Mouse (Mus musculus) thymus, postnatal 36 days (tissue): ENCODE data around the gene Ap4b1.

Experiments
- DNase-seq, 2 experiments: peaks; one replicate each; pipeline ENCODE4 v3.0.0; 2022; ENCODE audit warnings: mixed read lengths in 2 of 2

Gene Ap4b1

DNA sequence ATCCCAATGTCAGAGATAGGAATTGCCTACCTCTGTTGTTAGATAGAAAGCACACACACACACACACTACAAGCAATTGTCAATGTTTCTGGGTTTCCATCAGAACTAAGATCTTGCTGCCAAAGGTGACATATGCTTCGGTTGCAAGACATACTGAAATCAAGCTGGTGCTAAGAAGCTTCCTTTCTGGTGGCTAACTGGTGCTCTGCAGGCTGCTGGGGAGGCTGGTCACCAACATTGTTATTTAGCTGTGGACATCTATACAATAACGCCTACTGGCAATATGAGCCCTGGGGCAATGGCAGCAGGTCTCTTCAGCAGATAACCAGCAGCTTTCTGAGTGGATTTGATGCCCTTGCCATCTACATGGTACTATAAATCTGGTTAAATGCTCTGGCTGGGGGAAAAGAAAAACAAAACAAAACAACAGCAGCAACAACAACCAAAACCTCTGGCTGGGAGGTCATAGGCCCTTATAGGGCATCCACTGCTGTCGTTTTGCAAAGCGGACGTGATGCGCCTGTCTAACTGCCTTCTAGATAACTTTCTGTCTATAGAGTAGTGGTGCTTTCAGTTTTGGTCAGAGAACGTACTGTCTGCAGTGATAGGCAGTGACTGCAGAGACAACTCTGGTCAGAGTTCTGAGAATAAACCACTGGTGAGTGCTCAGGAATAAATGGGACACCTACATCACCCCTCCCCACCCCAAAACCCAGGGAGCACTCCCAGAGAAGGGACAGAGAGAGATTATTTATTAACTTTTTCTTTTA, 47.9 kb downstream of the Ap4b1 start:
- DNase-seq, result no peak

DNA sequence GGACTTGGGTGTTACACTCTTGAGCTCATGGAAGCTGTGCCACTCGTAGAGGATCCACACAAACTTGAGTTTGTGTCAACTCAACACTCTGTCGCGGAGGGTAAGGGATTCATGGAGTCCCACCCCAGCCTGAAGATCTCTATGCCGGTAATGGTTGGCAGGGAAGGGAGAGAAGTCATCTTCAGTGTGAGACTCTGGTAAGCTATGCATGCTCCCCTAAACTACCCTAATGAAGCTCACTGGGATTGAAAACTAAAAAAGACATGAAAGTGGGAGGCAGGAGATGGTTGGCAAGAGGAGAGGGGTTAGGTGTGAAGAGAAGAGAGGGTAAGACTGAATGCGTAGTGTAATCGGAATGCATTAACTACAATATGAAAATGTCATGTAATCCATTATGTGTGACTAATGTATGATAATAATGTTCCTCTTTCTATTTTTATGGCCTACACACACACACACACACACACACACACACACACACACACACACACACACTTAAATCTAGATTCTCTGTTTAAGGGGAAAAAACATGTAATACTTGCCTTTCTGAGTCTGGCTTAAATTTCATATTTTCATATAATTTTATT, 48.8 kb downstream of the Ap4b1 start:
- no peak for DNase-seq

- DNase-seq, result peak; percentile 58 to 59
These were observed 49.8 kb downstream of the Ap4b1 start, which contains the start of gene Ptpn22 for GRCm38 (mm10) chr3:103858881-103859801. Gene Ptpn22, plus strand, starts transcription at chr3:103859795.

DNA sequence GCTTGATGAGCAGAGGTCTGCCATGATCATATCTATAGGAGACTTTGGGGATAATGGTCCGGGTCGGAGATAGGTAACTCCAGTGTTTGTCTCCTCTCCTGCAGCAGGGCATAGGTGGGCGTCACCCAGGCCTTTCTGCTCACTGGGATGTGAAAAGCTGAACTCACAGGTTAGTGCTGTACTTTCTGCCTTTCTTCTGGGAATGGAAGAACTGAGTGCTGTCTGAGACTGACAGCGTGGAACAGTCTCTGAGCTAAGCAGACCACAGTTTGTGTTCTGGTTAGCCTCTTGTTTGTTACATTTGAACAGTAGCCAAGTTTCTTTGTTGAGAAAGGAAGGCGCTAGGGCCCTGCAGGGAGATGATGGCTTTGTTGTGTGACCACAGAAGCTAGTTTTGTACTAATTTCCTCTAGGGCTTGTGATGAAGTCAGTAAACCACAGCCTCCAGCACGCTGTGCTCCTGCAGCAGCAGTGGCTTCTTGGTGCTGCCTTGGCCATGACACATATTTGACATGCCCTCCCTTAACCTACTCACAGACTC, 50.6 kb downstream of the Ap4b1 start:
- DNase-seq, result peak; percentile 77 to 82

- DNase-seq, result no peak
These were observed 53.5 kb downstream of the Ap4b1 start for GRCm38 (mm10) chr3:103862721-103863220.

DNA sequence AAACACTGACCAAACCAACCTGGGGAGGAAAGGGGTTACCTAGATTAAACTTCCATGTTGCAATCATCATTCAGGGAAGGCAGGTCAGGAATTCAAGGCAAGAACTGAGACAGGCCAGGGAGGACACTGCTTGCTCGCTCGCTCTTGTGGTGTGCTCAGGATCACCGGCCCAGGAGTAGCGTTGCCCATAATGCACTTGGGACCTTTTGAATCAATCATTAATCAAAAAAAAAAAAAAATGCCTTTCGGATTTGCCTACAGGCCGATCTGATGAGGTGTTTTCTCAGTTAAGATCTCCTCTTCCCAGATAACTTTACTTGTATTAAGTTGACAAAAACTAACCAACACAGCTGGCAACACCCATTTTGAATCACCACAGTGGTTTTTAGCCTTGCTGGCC, 54.9 kb downstream of the Ap4b1 start:
- DNase-seq, result no peak

DNA sequence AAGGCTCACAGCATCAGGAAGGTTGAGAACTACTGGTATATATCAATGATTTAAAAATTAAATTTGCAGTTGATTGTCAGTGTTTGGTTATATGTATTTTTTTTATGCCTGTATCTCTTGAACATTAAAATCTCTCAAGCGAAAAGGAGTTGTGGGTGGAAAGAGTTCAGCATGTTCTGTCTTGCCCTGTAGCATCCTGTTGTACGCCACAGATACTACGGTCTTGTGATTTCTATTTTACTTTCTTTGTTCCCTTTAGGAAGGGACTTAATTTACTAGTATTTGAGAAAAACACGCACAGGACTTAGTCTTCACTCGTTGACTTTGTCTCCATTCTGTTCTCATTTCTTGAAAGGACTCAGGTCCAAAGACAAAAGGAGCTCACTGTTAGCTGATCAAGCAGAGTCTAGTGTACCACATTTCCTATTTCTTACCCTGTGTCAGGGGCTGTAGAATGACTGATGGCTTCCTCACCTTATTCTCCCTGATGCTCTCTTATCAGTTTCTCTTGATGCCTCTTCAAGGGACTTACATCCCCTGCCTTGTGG, 58.2 kb downstream of the Ap4b1 start:
- no peak for DNase-seq

DNA sequence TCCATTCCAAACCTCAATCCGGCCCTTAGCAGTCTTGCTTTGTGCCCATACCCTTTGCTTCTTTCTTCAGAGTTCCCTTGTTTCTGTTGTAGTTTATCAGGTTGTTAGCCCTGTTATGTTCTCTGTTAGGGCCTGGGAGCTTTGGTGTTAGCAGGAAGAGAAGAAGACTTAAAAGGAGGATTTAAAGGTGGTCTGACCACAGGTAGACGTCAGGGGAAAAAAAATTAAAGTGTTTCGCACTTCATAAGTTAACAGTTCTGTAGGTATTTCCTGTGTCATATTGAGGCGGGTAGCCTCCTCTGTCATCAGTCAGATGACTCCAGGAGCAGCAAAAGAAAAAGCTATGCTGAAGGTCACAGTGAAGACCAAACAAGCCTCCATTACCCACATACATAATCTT, 58.7 kb downstream of the Ap4b1 start:
- no peak for DNase-seq
